Mouse (Mus musculus): ENCODE data around the gene Tulp4. TPM values are rescaled to one million over a fixed set of nuclear protein-coding genes. Genes with fewer than 3 reads are reported as not detected.

Tulp4 gene
- 12.4 TPM for polyA plus RNA-seq (2015; fragmentation: Illumina TruSeq; extraction: RNeasy Lipid Tissue Mini Kit (QIAGEN cat#74804); ENCODE audit: insufficient read depth, low read depth, low replicate concordance)

GRCm38 (mm10) chr17:6106361-6107014 lies at the start of gene Tulp4:
Gene Tulp4 (plus strand): TSS chr17:6106437.

GRCm38 (mm10) chr17:6079287-6080122 lies 26.7 kb upstream of the Tulp4 start, which contains the start of the genes Serac1 and Gtf2h5:
Gene Serac1 (minus strand): TSS chr17:6079741.
Gene Gtf2h5 (plus strand): TSS chr17:6079786.

GRCm38 (mm10) chr17:6256400-6257069 lies 150.3 kb downstream of the Tulp4 start, which contains the start of gene Tmem181a:
Gene Tmem181a (plus strand): TSS chr17:6256860.

Other genes with a start within 250 kb of the Tulp4 start
- 4.3 TPM for gene Synj2, start 165.2 kb upstream of the Tulp4 start, polyA plus RNA-seq (2015; fragmentation: Illumina TruSeq; extraction: RNeasy Lipid Tissue Mini Kit (QIAGEN cat#74804); ENCODE audit: insufficient read depth, low read depth, low replicate concordance)
- gene Serac1, start 26.7 kb upstream of the Tulp4 start, polyA plus RNA-seq (2015; fragmentation: Illumina TruSeq; extraction: RNeasy Lipid Tissue Mini Kit (QIAGEN cat#74804); ENCODE audit: insufficient read depth, low read depth, low replicate concordance), result 1.1 TPM
- 11.6 TPM for gene Gtf2h5, start 26.7 kb upstream of the Tulp4 start, polyA plus RNA-seq (2015; fragmentation: Illumina TruSeq; extraction: RNeasy Lipid Tissue Mini Kit (QIAGEN cat#74804); ENCODE audit: insufficient read depth, low read depth, low replicate concordance)
- 5.2 TPM for gene Tmem181a, start 150.4 kb downstream of the Tulp4 start, polyA plus RNA-seq (2015; fragmentation: Illumina TruSeq; extraction: RNeasy Lipid Tissue Mini Kit (QIAGEN cat#74804); ENCODE audit: insufficient read depth, low read depth, low replicate concordance)
- 0.66 TPM for gene Dynlt1a, start 211.1 kb downstream of the Tulp4 start, polyA plus RNA-seq (2015; fragmentation: Illumina TruSeq; extraction: RNeasy Lipid Tissue Mini Kit (QIAGEN cat#74804); ENCODE audit: insufficient read depth, low read depth, low replicate concordance)

Measured in pancreas, adult 10 weeks (tissue).